Mouse (Mus musculus) kidney, adult 2 months (tissue): Measurements from ENCODE around the gene Cers6. TPM values are rescaled to one million over a fixed set of nuclear protein-coding genes. Genes with fewer than 3 reads are reported as not detected.

Experiments used
- DNase-seq: peaks from one replicate; pipeline ENCODE4 v3.0.0; 2021
- H3K27ac ChIP-seq: fragments of 200-500 bp; 2 replicates; pipeline ENCODE4 v1.5.1; 2012; ENCODE audit warnings: low read depth, low read length, control low read depth, inconsistent platforms; ENCODE audit not compliant: insufficient read depth
- H3K27me3 ChIP-seq: fragments of 200-500 bp; replicated peaks from 2 replicates; pipeline ENCODE4 v1.6.1; 2012; ENCODE audit warnings: mild to moderate bottlenecking, moderate library complexity, low read length, inconsistent platforms; ENCODE audit not compliant: control insufficient read depth, insufficient read depth
- H3K36me3 ChIP-seq: fragments of 200-500 bp; 2 replicates; pipeline ENCODE4 v1.6.1; 2012; ENCODE audit warnings: mild to moderate bottlenecking, moderate library complexity, low read length, inconsistent platforms; ENCODE audit not compliant: control insufficient read depth, insufficient read depth
- H3K4me1 ChIP-seq: fragments of 200-500 bp; 2 replicates; pipeline ENCODE4 v1.6.1; 2011; ENCODE audit warnings: low read length; ENCODE audit not compliant: control insufficient read depth, insufficient read depth
- H3K4me3 ChIP-seq: fragments of 200-500 bp; 2 replicates; pipeline ENCODE4 v1.5.1; 2011; ENCODE audit warnings: mild to moderate bottlenecking, low read depth, low read length, control low read depth; ENCODE audit not compliant: insufficient read depth
- CTCF ChIP-seq: fragments of 200-500 bp; conservative IDR thresholded peaks from 2 replicates; pipeline ENCODE4 v1.5.1; 2011; ENCODE audit warnings: low read depth, mild to moderate bottlenecking, control low read depth, low read length, moderate library complexity, mixed read lengths; ENCODE audit not compliant: insufficient read depth, insufficient read length
- POLR2A ChIP-seq: fragments of 200-500 bp; IDR thresholded peaks from one replicate; pipeline ENCODE4 v1.6.1; 2011; ENCODE audit warnings: low read depth, low read length, control low read depth
- WGBS: fragments of 180-500 bp; shearing (Covaris S2); methylation state at CpG from one replicate; pipeline ENCODE4 v1.1.7; 2018; 5-methylcytosine and 5-hydroxymethylcytosine counted together
- polyA plus RNA-seq: library from polyadenylated mRNA; depleted of rRNA; stranded (reverse); fragments of >200 nt; gene quantifications from 2 replicates; pipeline ENCODE4 v1.2.3, GENCODE M21; 2012

Gene Cers6
- polyA plus RNA-seq, 1 experiment: 11.1 TPM

GRCm38 (mm10) chr2:68968028-68968427 lies 106.8 kb downstream of the Cers6 start:
- WGBS: 89% methylated on average over 8 of the region's 8 CpGs

GRCm38 (mm10) chr2:68971840-68972239 lies 110.6 kb downstream of the Cers6 start:
- no peak for DNase-seq
- Histone ChIP-seq H3K4me1 (no peaks in the 10 kb centered on the region), H3K36me3 (no peaks in the 10 kb centered on the region), H3K4me3 (no peak overlapping the region), H3K27me3 (no peaks in the 10 kb centered on the region), H3K27ac (no peak overlapping the region)
- WGBS: 95% methylated on average over 5 of the region's 5 CpGs
- TF ChIP-seq POLR2A: no peak
- TF ChIP-seq CTCF: no peak

More at GRCm38 (mm10) chr2:68968028-68968427, 106.8 kb downstream of the Cers6 start:
- Histone ChIP-seq H3K27ac (no peak overlapping the region), H3K4me3 (no peak overlapping the region), H3K4me1 (no peaks in the 10 kb centered on the region), H3K27me3 (no peaks in the 10 kb centered on the region), H3K36me3 (no peaks in the 10 kb centered on the region)
- DNase-seq: no peak
- TF ChIP-seq CTCF (no peak), POLR2A (no peak)

- 72% methylated on average over 2 of the region's 2 CpGs for WGBS
- no peak for DNase-seq
These were observed 112.5 kb downstream of the Cers6 start for GRCm38 (mm10) chr2:68973753-68974152.

GRCm38 (mm10) chr2:68975286-68975685 lies 114.0 kb downstream of the Cers6 start:
- H3K4me3 ChIP-seq: no peak overlapping the region
- no peak for TF ChIP-seq CTCF
- TF ChIP-seq POLR2A: no peak
- 77% methylated on average over 6 of the region's 6 CpGs for WGBS
- no peaks in the 10 kb centered on the region for H3K36me3 ChIP-seq
- H3K4me1 ChIP-seq: no peaks in the 10 kb centered on the region
- no peak overlapping the region for H3K27ac ChIP-seq
- no peaks in the 10 kb centered on the region for H3K27me3 ChIP-seq
- DNase-seq: no peak

More at GRCm38 (mm10) chr2:68973753-68974152, 112.5 kb downstream of the Cers6 start:
- H3K36me3 ChIP-seq: no peaks in the 10 kb centered on the region
- no peaks in the 10 kb centered on the region for H3K27me3 ChIP-seq
- H3K4me1 ChIP-seq: no peaks in the 10 kb centered on the region
- TF ChIP-seq POLR2A: no peak
- TF ChIP-seq CTCF: no peak
- no peak overlapping the region for H3K27ac ChIP-seq
- no peak overlapping the region for H3K4me3 ChIP-seq

GRCm38 (mm10) chr2:68975780-68976179 lies 114.5 kb downstream of the Cers6 start:
- no peak overlapping the region for H3K27ac ChIP-seq
- no peaks in the 10 kb centered on the region for H3K27me3 ChIP-seq
- no peak for TF ChIP-seq POLR2A
- H3K4me3 ChIP-seq: no peak overlapping the region
- H3K36me3 ChIP-seq: no peaks in the 10 kb centered on the region
- WGBS: 83% methylated on average over 6 of the region's 6 CpGs
- no peaks in the 10 kb centered on the region for H3K4me1 ChIP-seq
- no peak for DNase-seq

- no peak for DNase-seq
These were observed 117.0 kb downstream of the Cers6 start for GRCm38 (mm10) chr2:68978244-68978643.

GRCm38 (mm10) chr2:68978660-68979604 lies 117.7 kb downstream of the Cers6 start:
- Histone ChIP-seq H3K27ac (no peak overlapping the region), H3K27me3 (no peaks in the 10 kb centered on the region), H3K4me1 (no peaks in the 10 kb centered on the region), H3K36me3 (no peaks in the 10 kb centered on the region), H3K4me3 (no peak overlapping the region)
- no peak for DNase-seq
- TF ChIP-seq POLR2A: no peak
- TF ChIP-seq CTCF: no peak
- WGBS: 67% methylated on average over 12 of the region's 12 CpGs

More at GRCm38 (mm10) chr2:68978244-68978643, 117.0 kb downstream of the Cers6 start:
- no peak for TF ChIP-seq CTCF
- no peak for TF ChIP-seq POLR2A
- Histone ChIP-seq H3K27me3 (no peaks in the 10 kb centered on the region), H3K4me1 (no peaks in the 10 kb centered on the region), H3K36me3 (no peaks in the 10 kb centered on the region), H3K27ac (no peak overlapping the region), H3K4me3 (no peak overlapping the region)
- WGBS: 59% methylated on average over 9 of the region's 9 CpGs
